In the genomic region with DNA sequence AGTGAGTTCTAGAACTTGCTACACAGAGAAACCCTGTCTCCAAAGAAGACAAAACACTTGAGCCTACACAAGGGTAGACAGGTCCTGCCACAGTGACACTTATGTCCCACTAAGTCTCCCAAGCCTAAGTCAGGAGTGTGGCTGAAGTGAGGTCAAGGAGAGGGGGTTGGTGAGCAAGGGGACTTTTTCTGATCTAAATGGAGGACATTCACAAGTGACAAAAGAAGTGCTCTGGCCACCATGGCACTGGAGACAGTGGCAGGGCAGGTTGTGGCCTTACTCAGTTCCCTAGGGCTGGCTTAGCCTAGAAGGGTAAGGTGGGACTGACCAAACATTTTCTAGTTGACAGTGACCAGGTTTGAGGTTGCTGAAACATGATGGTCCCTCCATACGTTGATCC, we compare ENCODE assay signal across 18 mouse cellular contexts.
"Had no signal": no experiment of that assay in that cellular context is flagged by ENCODE, and none has a peak within 500 bp of the region (broad histone marks: within the 10 kb centered on the region; RNA-seq: fewer than 3 reads in every experiment).

No protein-coding gene starts in this region.

- H3K9ac ChIP-seq: lung, embryonic 14.5 days; midbrain, embryonic 13.5 days; neural tube, embryonic 13.5 days; neural tube, embryonic 15.5 days had no signal

- H3K27ac ChIP-seq: midbrain, embryonic 13.5 days; neural tube, embryonic 13.5 days; neural tube, embryonic 15.5 days had no signal

- H3K4me2 ChIP-seq: lung, embryonic 14.5 days; midbrain, embryonic 13.5 days; neural tube, embryonic 13.5 days; neural tube, embryonic 15.5 days had no signal

- H3K9me3 ChIP-seq: midbrain, embryonic 10.5 days; midbrain, embryonic 13.5 days; neural tube, embryonic 13.5 days; neural tube, embryonic 15.5 days had no signal

- H3K27me3 ChIP-seq: midbrain, embryonic 13.5 days; neural tube, embryonic 13.5 days; neural tube, embryonic 15.5 days had no signal

- DNase-seq: lung, adult 18-20 months; lung, embryonic 14.5 days; lung, postnatal 10 days; lung, postnatal 4 days; retina, postnatal 1 day; right cerebral cortex, adult 18-20 months; right cerebral cortex, postnatal 25 days; right cerebral cortex, postnatal 4 days; spleen, adult 18-20 months; thymus, adult 18-20 months; thymus, postnatal 14 days; thymus, postnatal 36 days had no signal

- H3K4me3 ChIP-seq: midbrain, embryonic 10.5 days; midbrain, embryonic 13.5 days; myocyte; neural tube, embryonic 13.5 days; neural tube, embryonic 15.5 days had no signal

- H3K36me3 ChIP-seq: midbrain, embryonic 10.5 days; midbrain, embryonic 13.5 days; neural tube, embryonic 13.5 days; neural tube, embryonic 15.5 days had no signal

- ATAC-seq: midbrain, embryonic 13.5 days; midbrain, embryonic 16.5 days had no signal
